Mouse (Mus musculus): ENCODE results near the gene Slc2a10.

GRCm38 (mm10) chr2:165509686-165510085 is 6.1 kb downstream of the Slc2a10 start:
- TF ChIP-seq MAFK (IDR thresholded peaks at IDR 0.05; ENCODE audit: insufficient read depth, low read depth, low read length) (no peak), CHD2 (IDR thresholded peaks at IDR 0.05; ENCODE audit: low read depth, low read length) (no peak), ZNF384 (IDR thresholded peaks at IDR 0.05; ENCODE audit: low read depth, low read length) (no peak), HCFC1 (IDR thresholded peaks at IDR 0.05; ENCODE audit: borderline replicate concordance, insufficient read depth, low read length) (no peak), ZC3H11A (IDR thresholded peaks at IDR 0.05; ENCODE audit: borderline replicate concordance, low read depth, low read length) (no peak)

Data from ES-E14 (cell line).